Mouse (Mus musculus) urinary bladder, postnatal 4 days (tissue): Measurements from ENCODE around the gene Prkg2.

Experiments
- DNase-seq, 2 experiments: peaks; one replicate each; pipeline ENCODE4 v3.0.0; 2021 to 2022; ENCODE audit warnings: low spot score in 2 of 2

The Prkg2 gene

DNA sequence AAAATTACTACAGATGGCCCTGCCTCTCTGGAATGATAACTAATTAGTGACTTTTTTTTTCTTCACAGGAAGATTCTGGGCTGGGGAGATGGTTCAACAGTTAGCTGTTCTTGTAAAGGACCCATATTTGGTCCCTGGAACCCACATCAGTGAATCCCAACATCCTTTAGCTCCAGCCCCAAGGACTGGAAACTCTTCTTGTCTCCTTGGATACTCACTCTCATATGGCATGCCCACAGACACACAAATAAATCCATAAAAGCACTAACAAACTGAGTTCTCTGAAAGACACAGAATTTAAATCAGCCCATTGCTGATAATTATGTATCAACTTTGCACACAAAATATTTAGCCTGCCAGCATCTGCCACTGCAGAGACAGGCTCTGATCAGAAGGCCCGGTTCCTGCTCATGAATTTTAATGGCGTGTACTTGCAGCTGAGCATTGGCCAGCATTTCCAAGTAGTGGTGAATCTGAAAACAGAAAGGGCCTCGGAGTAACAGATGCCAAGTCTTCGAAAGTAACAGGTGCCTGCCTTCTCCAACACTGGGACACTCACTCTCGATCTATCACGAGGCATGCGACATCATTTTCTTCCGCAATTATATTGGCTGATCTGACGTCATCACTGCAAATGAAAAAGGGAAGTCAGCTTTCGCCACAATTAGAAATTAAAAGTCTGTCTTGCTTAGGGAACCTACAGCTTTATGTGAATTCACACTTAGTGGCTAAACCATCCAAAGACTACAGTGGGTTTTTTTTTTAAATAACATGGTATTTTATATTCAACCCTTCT lies 61.1 kb downstream of the Prkg2 start:
- no peak for DNase-seq

DNA sequence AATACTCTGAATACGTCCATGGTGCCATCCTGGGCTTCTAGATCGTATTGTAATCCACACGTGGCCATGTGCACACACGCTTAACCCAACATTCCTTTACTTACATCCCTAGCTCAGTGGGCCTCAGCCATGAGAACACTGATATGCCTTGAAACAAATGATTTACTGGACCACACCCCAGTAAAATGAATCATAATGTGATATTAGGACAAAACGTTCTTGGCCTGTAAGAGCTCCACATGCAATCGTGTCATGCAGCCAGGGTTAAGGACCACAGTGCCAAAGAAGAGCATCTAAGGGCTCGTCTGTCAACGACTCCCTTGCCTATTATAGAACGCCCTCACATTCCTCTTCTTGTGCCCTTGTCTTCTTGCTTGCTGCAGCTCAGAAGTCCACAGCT lies 70.5 kb downstream of the Prkg2 start:
- DNase-seq, result no peak

DNA sequence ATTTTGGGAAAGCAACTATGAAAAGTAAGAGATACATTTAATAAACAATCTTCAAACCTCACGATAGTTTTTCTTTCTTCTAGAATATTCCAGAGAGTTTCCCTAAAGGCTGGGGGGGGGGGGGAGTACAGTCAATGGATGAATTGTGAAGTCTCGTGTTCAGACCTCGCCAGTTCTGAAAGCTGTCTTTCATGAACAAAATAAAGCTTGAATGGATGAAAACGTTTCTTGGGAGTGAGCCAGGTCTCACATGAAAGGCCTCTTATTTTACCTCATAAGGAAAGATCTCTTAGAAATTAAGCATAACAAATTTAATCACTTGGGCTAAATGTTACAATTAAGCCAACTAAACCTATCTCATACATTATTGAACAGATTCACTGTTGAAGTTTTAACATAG lies 72.0 kb downstream of the Prkg2 start:
- no peak for DNase-seq

DNA sequence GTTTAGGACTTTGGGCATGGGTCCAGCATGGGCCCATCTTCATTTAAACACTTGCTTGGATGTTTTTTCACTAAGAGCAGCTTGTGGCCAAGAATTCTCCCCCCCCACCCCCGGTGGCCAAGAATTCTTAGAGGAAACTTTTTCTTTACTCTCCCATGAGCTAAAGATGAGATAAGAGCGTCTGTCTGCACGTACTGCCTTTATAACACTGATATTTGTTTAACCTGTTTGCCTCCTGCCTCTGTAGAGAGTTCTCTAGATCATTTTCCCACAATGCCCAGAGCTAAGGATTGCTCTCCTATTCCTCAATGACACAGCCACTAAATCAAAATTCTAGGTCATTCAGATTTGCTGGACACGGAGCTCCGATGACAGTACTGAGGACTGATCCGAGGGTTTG lies 72.8 kb downstream of the Prkg2 start:
- DNase-seq, result no peak

DNA sequence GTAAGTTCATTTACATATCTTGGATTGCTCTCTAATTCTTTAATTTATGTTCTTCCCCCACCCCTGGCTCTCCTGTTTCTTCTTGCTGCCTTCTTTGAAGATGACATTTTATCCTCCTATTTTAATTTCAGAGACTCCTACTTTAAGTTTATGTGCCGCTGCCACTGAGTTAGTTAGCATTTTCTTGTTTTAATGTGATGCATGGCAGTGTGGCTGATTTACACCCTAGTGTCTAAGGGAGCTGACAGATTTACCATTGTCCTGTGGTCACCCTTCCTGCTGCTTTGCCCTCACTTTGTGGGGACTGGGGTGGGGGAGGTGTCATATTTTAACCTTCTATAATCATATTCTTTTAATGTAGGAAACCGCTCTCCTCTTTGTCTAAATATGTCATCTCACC lies 74.7 kb downstream of the Prkg2 start:
- DNase-seq, result no peak

DNA sequence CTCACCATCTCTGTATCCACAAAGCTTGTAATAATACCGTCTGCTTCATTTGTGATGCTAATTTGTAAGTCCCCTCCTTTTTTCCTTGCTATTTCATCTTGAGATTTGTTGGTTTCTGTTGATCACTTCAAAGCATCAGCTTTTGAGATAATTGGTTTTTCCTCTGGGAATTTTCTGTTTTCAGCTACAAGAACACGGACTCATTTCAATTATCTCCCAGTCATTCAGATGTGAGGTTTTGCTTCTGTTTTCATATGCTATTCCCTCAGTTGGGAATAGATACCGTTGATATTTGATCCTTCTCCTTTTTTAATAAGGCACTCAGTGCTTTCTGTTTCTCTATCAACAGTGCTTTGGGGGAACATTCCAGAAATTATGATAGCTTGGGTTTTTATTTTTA lies 81.6 kb downstream of the Prkg2 start:
- DNase-seq, result no peak

DNA sequence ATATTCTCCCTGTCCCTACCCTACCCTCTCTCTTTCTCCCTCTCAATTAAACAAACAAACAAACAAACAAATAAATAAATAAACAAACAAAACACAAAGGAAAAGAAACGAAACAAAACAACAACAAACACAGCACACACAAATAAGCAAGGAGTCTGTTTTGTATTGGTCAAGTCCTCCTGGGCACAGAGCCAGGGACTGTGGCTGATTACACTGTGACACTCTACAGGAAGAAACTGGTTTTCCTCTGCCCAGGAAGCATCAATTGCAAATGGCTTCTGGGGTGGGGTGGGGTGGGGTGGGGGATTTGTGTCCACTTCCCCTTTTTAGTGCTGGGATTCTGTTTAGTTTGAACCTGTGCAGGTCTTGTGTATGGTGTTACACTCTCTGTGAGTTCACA lies 83.8 kb downstream of the Prkg2 start:
- no peak for DNase-seq

DNA sequence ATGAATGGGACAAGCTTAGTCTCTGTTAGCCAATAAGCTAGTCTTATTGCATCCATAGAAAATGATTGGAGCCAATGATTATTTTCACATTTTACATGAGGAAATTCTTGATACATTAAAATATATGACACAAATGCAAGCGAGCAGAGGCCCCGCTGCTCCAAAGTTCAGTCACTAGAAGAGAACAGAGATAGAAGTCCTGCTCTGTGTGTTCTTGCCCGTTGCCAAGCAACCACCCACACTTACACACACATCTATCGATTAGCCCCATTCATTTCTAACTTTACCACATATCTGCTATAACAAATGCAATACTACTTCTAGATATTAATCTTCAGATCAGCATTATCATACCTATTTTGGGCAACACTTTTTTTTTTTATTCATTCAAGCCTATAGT lies 85.6 kb downstream of the Prkg2 start:
- no peak for DNase-seq

DNA sequence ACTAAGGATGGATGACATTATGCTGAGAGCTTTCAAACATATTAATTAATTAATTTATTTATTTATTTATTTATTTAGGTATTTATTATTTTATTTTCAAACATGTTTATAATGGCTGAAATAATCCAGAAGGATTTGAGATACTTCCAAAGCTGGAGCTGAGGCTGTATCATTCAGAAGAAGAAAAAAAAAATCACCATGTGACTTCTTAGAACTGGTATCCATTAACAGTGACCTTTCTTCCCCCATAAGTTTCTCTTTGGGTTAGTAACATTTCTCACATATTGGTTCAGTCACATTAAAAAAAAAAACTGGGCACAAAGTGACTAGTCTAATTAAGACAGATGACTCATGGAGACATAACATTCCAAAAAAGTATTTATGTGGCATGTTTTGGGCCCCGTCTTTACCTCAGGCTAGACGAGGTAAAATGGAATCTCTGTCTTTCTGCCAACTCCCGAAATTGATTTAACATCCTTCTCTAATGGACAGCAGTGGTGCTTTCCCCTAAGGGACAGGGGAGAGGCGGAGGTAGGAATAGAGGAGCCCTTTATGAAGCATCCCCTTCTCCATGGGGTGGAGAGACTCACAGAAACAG lies 86.6 kb downstream of the Prkg2 start:
- DNase-seq, result no peak

DNA sequence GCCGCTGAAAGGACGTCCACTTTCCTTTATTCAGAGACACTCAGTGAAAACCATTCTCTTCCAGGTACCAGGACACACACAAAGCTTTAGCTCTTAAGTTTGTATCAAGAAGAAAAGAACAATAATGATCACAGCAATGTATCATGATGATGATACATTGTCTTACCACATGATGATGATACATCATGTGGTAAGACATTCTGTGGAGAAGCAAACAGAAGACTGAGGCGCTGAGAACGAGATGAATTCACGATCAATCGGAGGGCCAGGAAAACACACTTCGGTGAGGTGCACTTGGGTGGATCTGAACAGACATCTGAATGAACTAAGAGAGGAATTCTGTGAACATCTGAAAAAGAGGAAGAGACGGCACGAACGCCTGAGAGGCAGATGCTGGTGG lies 87.4 kb downstream of the Prkg2 start:
- no peak for DNase-seq

DNA sequence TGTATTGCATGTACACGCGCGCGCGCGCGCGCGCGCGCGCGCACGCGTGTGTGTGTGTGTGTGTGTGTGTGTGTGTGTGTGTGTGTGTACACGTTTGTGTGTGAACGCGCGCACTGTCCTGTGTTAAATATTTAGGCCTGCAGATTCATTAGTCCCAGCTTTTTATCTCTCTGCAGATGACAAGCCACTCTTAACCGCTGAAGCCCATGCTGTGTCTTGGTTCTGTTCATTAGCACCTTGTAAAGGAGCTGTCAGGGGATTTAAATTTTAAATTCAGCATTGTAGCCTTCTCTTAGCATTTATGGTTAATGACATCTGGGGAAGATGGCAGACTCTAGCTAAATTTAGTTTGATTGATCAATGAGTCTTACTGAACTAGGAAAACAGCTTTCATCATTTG lies 90.5 kb downstream of the Prkg2 start:
- DNase-seq, result no peak

DNA sequence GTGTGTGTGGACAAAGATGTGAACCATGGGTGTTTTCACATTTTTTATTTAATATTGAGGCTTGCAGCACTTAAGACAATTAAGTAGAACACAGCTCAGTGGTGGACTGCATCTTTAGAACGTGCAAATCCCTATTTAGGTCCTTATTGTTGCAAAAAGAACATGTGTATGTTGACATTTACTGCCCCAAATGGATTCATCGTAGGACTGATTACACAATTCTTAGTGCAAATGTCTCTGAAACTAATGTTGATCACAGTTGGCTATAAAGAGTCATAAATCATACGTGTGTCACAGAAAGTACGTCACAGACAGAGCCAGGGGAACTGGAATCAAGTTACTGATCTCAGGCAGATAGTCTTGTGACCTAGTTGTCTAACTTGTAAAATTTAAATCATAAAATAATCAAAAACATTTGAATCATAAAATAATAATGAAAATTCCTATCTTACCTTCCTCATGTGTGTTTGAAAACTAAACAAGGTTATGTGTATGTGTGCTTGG lies 91.0 kb downstream of the Prkg2 start:
- no peak for DNase-seq

DNA sequence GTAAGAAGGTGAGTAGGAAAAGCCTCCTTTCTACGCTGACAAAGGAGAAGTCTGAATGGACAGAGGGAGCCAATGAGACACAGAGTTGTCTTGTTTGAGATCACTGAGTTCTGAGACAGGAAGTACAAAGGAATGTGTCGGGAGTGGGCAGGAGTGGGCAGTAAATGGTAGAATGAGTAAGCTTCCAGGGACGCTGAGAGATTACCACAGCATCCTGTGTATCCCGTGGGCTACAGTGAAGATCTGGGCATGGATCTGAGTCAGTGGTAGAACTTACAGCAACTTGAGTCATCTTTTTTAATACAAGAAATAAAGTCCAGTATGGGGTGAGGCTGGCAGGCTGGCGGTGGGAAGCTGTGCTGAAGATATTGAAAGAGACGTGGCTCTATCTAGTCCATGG lies 93.4 kb downstream of the Prkg2 start:
- DNase-seq, result no peak

DNA sequence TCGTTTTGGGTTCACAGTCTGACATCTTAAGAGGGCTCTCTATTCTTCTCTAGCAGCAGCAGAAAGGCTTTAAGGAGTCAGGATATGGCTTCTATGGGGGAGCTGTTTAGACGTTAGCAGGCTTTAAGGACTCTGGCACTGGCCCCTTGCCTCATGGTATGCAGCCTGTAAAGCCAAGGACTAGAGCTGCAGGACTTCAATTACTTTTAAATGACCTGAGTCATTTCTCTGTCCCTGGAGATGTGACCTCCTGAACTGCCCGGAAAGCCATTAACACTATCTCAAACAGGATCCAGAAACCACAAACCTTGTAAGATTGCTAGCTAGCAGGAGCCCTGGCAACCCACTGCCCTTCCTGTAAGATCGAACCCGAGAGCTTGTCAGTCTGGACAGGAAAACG lies 96.4 kb downstream of the Prkg2 start:
- no peak for DNase-seq

DNA sequence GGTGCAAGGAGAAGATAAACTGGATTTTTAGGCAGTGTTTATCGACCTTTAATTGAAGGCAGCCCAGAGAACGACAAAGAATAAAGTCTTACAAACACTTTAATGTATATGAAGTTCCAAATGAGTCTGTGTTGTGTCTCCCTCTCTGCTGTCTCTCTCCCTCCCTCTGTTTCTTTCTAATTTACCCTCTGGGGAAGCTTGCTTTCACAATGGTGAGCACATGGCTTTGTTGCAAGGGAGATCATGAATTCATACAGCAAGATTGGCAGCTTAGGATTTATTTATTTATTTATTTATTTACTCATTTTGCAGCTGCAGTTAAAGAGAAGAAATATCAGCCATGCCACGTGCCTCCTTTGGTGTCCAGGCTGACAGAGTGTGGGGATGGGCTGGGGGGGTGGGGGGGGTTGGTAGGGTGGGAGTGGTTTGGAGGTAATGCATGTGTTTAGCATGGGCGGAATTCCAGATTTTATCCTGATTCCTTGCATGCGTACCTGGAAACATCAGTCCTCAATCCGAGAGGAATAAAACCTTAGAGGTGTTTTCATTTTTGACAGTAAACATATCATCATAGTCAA lies 97.4 kb downstream of the Prkg2 start:
- DNase-seq, result no peak

DNA sequence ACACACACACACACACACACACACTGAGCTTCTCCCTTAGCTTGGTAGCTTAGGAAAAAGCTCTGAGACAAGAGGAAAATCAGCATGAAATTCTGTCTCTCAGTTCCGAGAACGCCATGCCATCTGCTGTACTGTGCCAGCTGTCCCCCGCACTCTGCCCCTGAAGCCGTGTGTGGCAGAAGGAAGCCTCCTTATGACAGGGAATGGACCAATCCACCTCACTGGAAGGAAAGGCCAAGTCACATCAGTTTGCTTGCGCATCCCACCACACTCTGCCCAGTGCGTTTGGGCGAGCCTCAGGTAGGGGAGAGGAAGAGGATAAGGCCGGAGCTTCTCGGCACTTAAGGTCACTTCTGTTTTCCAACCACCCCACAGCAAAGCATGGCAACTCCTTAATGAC lies 98.0 kb downstream of the Prkg2 start:
- no peak for DNase-seq

DNA sequence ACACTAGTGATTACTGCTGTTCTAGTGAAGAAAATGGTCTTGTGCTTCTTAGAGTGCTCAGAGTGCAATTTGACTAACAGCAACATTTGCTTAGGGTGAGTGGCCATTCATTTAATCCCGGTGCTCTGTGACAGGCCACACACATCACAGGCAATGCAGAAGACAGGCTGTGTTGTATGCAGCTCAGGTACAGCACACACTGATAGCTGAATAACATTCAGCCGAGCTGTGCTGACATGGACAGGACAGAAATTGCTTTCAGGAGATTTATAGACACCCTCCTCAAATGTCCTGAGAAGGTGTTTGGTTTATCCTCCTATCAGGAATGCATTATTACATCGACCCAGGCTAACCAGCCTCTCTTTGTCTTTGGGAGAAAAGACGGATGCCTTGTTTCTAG lies 99.3 kb downstream of the Prkg2 start:
- no peak for DNase-seq

DNA sequence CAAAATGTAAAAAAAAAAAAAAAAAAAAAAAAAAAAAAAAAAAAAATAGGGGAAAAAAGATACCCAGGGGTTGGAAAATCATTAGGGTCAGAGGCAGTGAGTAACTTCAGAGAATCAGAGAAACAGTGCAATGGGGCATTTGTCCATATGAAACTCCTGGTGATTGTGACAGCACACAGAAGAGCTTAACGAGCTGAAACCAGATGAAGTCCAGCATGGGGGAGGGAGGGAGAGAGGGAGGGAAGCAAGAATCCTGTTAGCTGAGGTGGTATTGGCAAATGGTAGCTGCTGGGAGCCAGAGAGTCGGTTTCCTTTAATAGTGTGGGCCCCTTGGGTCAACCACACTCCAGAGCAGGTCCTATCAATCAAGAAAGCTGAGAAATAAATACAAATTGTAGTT lies 100.5 kb downstream of the Prkg2 start:
- no peak for DNase-seq

DNA sequence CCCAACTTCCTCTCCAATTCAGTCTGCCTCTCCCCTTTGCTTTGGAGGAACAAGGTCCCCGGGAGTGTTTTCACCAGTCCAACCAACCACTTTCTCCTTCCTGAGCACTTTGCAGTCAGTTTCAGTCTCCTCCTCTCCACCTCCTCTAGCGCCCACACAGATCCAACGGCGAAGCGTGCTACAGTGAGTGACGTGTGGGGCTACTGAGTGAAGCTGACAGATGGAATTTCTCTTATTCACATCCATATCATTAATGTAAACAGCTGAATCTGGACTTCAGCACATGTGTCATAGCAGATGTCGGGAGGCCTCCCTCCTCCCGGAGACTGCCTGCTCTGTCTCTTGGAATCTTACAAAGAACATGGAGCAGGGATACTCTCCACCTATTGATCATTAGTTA lies 101.2 kb downstream of the Prkg2 start:
- no peak for DNase-seq

DNA sequence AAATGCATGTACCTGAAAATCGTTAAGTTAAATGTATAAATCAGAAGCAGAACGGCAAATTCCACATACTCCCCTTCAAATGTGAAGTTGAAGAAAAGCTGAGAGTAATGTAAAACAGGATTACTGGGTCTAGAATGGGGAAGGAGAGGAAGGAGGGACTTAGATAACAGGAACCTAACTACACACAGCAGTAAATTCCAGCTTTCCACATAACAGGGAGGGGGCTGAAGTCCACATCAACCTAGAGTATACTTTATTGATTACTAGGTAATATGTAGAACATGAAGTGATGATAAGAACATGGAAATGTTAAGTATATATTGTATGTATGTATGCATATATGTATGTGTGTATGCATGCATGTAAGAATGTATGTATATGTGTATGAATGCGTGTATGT lies 114.2 kb downstream of the Prkg2 start:
- DNase-seq, result no peak

DNA sequence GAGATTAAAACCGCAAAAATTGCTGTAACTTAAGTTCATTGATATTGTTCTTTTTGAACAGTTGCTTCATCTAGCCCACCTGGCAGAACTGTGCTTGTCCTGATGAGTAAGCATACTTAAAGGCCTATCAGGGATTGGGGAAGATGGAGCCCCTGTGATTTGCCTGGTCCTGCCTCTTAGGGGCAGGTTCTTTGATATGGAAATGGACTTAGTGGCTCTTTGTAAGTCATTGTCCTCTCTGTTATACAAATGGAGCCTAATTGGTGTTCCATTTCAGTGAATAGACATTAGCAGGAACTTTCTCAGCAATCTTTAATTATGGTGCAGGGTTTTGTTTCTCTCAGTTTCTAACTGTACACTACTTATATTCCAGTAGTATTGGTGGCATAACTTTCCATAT lies 115.5 kb downstream of the Prkg2 start:
- no peak for DNase-seq

DNA sequence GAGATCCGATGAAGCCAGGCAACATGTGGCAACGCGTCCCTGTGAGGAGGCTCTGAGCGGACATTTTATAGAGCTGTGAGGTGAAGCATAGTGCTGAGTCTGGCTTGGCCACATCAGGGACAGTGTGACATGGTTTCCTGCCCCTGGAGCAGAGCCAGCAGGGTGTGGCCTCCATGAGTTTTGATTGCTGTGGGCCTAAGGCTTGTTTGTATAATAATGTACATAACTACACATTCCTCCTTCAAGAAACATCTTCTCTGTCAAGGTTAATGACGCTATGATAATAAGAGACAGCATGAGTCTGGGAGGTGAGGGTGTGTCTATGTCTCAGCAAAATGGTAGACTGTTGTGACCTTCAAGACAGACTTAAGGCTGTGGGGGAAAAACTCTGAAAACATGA lies 118.4 kb downstream of the Prkg2 start:
- DNase-seq, result no peak

DNA sequence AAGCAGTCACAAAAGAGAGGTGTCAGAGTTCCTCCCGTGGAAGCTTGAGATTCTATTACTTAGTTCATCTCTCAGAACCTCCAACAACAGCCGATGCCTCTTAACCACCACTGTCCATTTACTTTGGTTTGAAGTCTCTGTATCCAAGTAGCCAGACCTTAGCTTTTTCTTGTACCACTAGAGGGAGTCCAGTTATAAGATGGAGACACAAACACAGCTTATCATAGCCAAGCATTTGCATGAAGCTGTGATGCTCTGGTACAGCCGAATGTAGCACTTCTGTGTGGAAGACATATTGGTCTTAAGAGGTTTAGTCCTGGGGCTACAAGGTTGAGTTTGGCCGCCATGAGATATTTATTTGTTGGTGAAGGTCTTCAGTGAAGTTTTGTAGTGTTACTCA lies 134.8 kb downstream of the Prkg2 start:
- DNase-seq, result no peak
